Mouse (Mus musculus) liver, postnatal 0 days (tissue): Measurements from ENCODE around the gene Tnik. TPM values are rescaled to one million over a fixed set of nuclear protein-coding genes. Genes with fewer than 3 reads are reported as not detected.

Experiments
- ATAC-seq: fragments of 200-750 bp; cut with Nextera tagmentation; 2 replicates; pipeline ENCODE4 v1.8.0; 2017; ENCODE audit warnings: mild to moderate bottlenecking, moderate library complexity
- DNase-seq: peaks from one replicate; pipeline ENCODE4 v3.0.0-alpha.2; 2016
- H3K27ac ChIP-seq: fragments of 300-500 bp; sonication (generic); 2 replicates; pipeline ENCODE4 v1.5.1; 2014; ENCODE audit warnings: antibody characterized with exemption, moderate library complexity, mild to moderate bottlenecking, low read depth
- H3K27me3 ChIP-seq: fragments of 300-500 bp; sonication (generic); 2 replicates; pipeline ENCODE4 v1.6.1; 2014; ENCODE audit warnings: low read length, control low read depth, mixed read lengths; ENCODE audit not compliant: insufficient read depth
- H3K36me3 ChIP-seq: fragments of 300-500 bp; sonication (generic); replicated peaks from 2 replicates; pipeline ENCODE4 v1.6.1; 2014; ENCODE audit warnings: mild to moderate bottlenecking, control low read depth, low read length, moderate library complexity, mixed read lengths; ENCODE audit not compliant: insufficient read depth
- H3K4me1 ChIP-seq: fragments of 300-500 bp; sonication (generic); 2 replicates; pipeline ENCODE4 v1.6.1; 2014; ENCODE audit warnings: antibody characterized with exemption, mild to moderate bottlenecking, control low read depth; ENCODE audit not compliant: insufficient read depth
- H3K4me2 ChIP-seq: fragments of 300-500 bp; sonication (generic); 2 replicates; pipeline ENCODE4 v1.6.1; 2014; ENCODE audit warnings: low read depth, mild to moderate bottlenecking, low read length, moderate library complexity, mixed read lengths
- H3K4me3 ChIP-seq: fragments of 300-500 bp; sonication (generic); 2 replicates; pipeline ENCODE4 v1.5.1; 2014; ENCODE audit warnings: low read depth, low read length
- H3K9ac ChIP-seq: fragments of 300-500 bp; sonication (generic); replicated peaks from 2 replicates; pipeline ENCODE4 v1.6.1; 2014; ENCODE audit warnings: mild to moderate bottlenecking, moderate library complexity
- H3K9me3 ChIP-seq: fragments of 300-500 bp; sonication (generic); 2 replicates; pipeline ENCODE4 v1.6.1; 2016; ENCODE audit warnings: mild to moderate bottlenecking, control low read depth, low read length, mixed read lengths
- CTCF ChIP-seq: sonication (generic); IDR thresholded peaks from 2 replicates; pipeline ENCODE4 v1.5.1; 2016; ENCODE audit warnings: antibody characterized with exemption, low read depth
- EP300 ChIP-seq: IDR thresholded peaks from 2 replicates; pipeline ENCODE4 v1.6.1; 2016; ENCODE audit warnings: antibody characterized with exemption, low read depth, mild to moderate bottlenecking
- WGBS: fragments of 180-500 bp; shearing (Covaris S2); extraction: QIAGEN DNeasy Blood & Tissue Kit; methylation state at CpG from one replicate; pipeline ENCODE4 v1.1.7; 2014; ENCODE audit not compliant: insufficient replicate concordance; 5-methylcytosine and 5-hydroxymethylcytosine counted together
- polyA plus RNA-seq: library from polyadenylated mRNA; unstranded; fragments of >200 nt; fragmentation: Nextera tagmentation; extraction: Ambion mirVana; gene quantifications from 2 replicates; pipeline ENCODE4 v1.2.1, GENCODE M21; 2015

The Tnik gene
- polyA plus RNA-seq, 1 experiment from 2014 or later = 1.0 TPM

GRCm38 (mm10) chr3:28410269-28410668 is 147.3 kb downstream of the Tnik start:
- TF ChIP-seq CTCF (peak; percentile 28), EP300 (no peak)
- WGBS = 68% methylated on average over 3 of the region's 3 CpGs
- Histone ChIP-seq H3K4me2 (no peak overlapping the region), H3K36me3 (no peaks in the 10 kb centered on the region), H3K9me3 (no peaks in the 10 kb centered on the region), H3K4me1 (no peaks in the 10 kb centered on the region), H3K9ac (no peak overlapping the region), H3K27ac (no peak overlapping the region), H3K4me3 (no peak overlapping the region), H3K27me3 (no peaks in the 10 kb centered on the region)
- DNase-seq (no peak), ATAC-seq (no peak)

GRCm38 (mm10) chr3:28415986-28416385 is 153.0 kb downstream of the Tnik start:
- Histone ChIP-seq H3K4me1 (no peaks in the 10 kb centered on the region), H3K9me3 (no peaks in the 10 kb centered on the region), H3K4me2 (no peak overlapping the region), H3K9ac (no peak overlapping the region), H3K27me3 (no peaks in the 10 kb centered on the region), H3K36me3 (no peaks in the 10 kb centered on the region), H3K27ac (no peak overlapping the region), H3K4me3 (no peak overlapping the region)
- no peak for ATAC-seq
- DNase-seq = no peak
- TF ChIP-seq EP300 (no peak), CTCF (no peak)
- WGBS = 66% methylated on average over 2 of the region's 2 CpGs

DNA sequence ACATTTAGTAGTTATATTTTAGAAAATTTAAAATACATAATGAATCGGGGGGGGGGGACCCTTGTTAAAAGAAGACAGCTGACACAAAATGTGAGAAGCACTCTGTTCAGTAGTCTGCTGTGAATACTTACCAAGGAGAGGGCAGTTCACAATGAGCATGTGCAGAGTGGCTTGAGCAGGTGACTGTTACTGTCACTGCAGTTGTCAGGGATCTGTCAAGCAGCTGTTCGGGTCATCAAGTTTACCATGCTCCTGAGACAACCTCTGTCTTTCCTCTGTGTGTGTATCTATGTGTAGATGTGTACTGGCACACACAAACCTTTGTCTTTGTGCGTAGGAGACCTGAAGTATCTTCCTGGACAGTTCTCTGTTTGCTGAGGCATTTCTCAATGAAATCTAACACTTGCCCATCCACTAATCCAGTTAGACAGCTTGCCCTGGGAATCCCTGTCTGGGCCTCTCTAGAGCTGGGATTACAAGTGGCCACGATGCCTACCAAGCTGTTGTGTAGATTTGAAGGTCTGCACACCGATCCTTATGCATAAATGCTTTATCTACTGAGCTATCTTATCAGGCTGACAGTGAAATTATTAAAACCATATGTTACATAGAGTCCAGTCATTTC is 154.2 kb downstream of the Tnik start:
- H3K4me2 ChIP-seq = no peak overlapping the region
- DNase-seq (no peak), ATAC-seq (no peak)
- no peaks in the 10 kb centered on the region for H3K27me3 ChIP-seq
- H3K4me1 ChIP-seq = no peaks in the 10 kb centered on the region
- WGBS = 82% methylated on average over 5 of the region's 5 CpGs
- H3K27ac ChIP-seq = no peak overlapping the region
- H3K36me3 ChIP-seq = no peaks in the 10 kb centered on the region
- H3K9ac ChIP-seq = no peak overlapping the region
- TF ChIP-seq EP300 (no peak), CTCF (no peak)
- no peak overlapping the region for H3K4me3 ChIP-seq
- H3K9me3 ChIP-seq = no peaks in the 10 kb centered on the region

- no peak for ATAC-seq
- TF ChIP-seq CTCF (no peak), EP300 (no peak)
- H3K4me2 ChIP-seq = no peak overlapping the region
- H3K9ac ChIP-seq = no peak overlapping the region
- no peak overlapping the region for H3K4me3 ChIP-seq
- H3K9me3 ChIP-seq = no peaks in the 10 kb centered on the region
- H3K27me3 ChIP-seq = no peaks in the 10 kb centered on the region
- 74% methylated on average over 6 of the region's 6 CpGs for WGBS
- H3K4me1 ChIP-seq = no peaks in the 10 kb centered on the region
- H3K36me3 ChIP-seq = no peaks in the 10 kb centered on the region
- no peak for DNase-seq
- H3K27ac ChIP-seq = no peak overlapping the region
Observed at GRCm38 (mm10) chr3:28420194-28420593, 157.2 kb downstream of the Tnik start.

- no peak overlapping the region for H3K4me3 ChIP-seq
- ATAC-seq = no peak
Observed at GRCm38 (mm10) chr3:28420698-28421097, 157.7 kb downstream of the Tnik start.

GRCm38 (mm10) chr3:28421798-28422197 is 158.8 kb downstream of the Tnik start:
- H3K4me1 ChIP-seq = no peaks in the 10 kb centered on the region
- 76% methylated on average over 6 of the region's 6 CpGs for WGBS
- H3K9ac ChIP-seq = no peak overlapping the region
- no peak for ATAC-seq
- no peak overlapping the region for H3K4me2 ChIP-seq
- no peaks in the 10 kb centered on the region for H3K9me3 ChIP-seq
- DNase-seq = no peak
- H3K27ac ChIP-seq = no peak overlapping the region
- TF ChIP-seq EP300 (no peak), CTCF (no peak)
- H3K27me3 ChIP-seq = no peaks in the 10 kb centered on the region
- H3K4me3 ChIP-seq = no peak overlapping the region
- H3K36me3 ChIP-seq = no peaks in the 10 kb centered on the region

More at GRCm38 (mm10) chr3:28420698-28421097, 157.7 kb downstream of the Tnik start:
- H3K27ac ChIP-seq = no peak overlapping the region
- DNase-seq = no peak
- H3K27me3 ChIP-seq = no peaks in the 10 kb centered on the region
- no peaks in the 10 kb centered on the region for H3K4me1 ChIP-seq
- 60% methylated on average over 3 of the region's 3 CpGs for WGBS
- no peaks in the 10 kb centered on the region for H3K9me3 ChIP-seq
- H3K4me2 ChIP-seq = no peak overlapping the region
- H3K9ac ChIP-seq = no peak overlapping the region
- TF ChIP-seq CTCF = no peak
- no peak for TF ChIP-seq EP300
- H3K36me3 ChIP-seq = no peaks in the 10 kb centered on the region

- no peak overlapping the region for H3K9ac ChIP-seq
- H3K36me3 ChIP-seq = no peaks in the 10 kb centered on the region
- no peak for DNase-seq
- WGBS = 83% methylated on average over 1 of the region's 1 CpGs
- H3K9me3 ChIP-seq = no peaks in the 10 kb centered on the region
- H3K27ac ChIP-seq = no peak overlapping the region
- H3K4me1 ChIP-seq = no peaks in the 10 kb centered on the region
- TF ChIP-seq EP300 = no peak
- no peak for TF ChIP-seq CTCF
- ATAC-seq = no peak
- no peaks in the 10 kb centered on the region for H3K27me3 ChIP-seq
- H3K4me2 ChIP-seq = no peak overlapping the region
- no peak overlapping the region for H3K4me3 ChIP-seq
Observed at GRCm38 (mm10) chr3:28422221-28422620, 159.2 kb downstream of the Tnik start.
